Mouse (Mus musculus): Measurements from ENCODE around the gene Faah. TPM values are rescaled to one million over a fixed set of nuclear protein-coding genes. Genes with fewer than 3 reads are reported as not detected.

Gene Faah
- total and polyA plus RNA-seq, 2 experiments from 2014 or later: 25.2 to 48.1 TPM

DNA sequence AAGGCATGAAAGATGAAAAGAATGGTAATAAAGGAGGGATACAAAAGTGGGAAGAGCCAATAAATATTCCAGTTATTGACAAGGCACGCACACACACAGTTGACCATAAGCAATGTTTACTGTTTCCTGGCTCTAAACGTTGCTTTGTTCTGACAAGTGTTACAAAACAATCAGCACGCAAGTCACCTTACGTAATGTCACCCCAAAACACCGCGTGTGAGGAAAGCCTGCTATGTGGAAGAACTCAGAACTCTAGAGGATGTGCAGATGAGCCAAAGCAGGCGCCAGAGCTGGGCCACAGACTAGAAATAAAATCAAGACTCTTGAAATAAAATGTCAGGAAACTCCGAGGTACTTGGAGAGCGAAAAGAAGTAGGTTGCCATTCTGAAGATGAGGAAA is 15.2 kb upstream of the Faah start:
- H3K9me3 ChIP-seq (ENCODE audit: low read length): no peaks in the 10 kb centered on the region
- TF ChIP-seq CTCF (IDR thresholded peaks at IDR 0.05; ENCODE audit: low read depth): no peak
- H3K27me3 ChIP-seq (ENCODE audit: insufficient read depth, low read length): no peaks in the 10 kb centered on the region
- no peak overlapping the region for H3K9ac ChIP-seq (replicated peaks; ENCODE audit: low read length)
- no peak overlapping the region for H3K4me3 ChIP-seq (ENCODE audit: low read length)
- no peaks in the 10 kb centered on the region for H3K4me1 ChIP-seq (ENCODE audit: insufficient read depth, low read length)
- no peak overlapping the region for H3K27ac ChIP-seq
- H3K36me3 ChIP-seq (ENCODE audit: insufficient read depth, low read length): peaks cover 14% of the 10 kb centered on the region; the same call in 1 of the 2 replicates
- DNase-seq (ENCODE audit: low spot score): no peak
- no peak overlapping the region for H3K4me2 ChIP-seq (ENCODE audit: low read depth, low read length)
- ATAC-seq: no peak
- WGBS: 88% methylated on average over 9 of the region's 9 CpGs

- DNase-seq (ENCODE audit: low spot score): peak; percentile 83
- H3K36me3 ChIP-seq (ENCODE audit: insufficient read depth, low read length): no peaks in the 10 kb centered on the region
- no peaks in the 10 kb centered on the region for H3K4me1 ChIP-seq (ENCODE audit: insufficient read depth, low read length)
- 0 out of 2 replicates have a peak, but pooled peaks cover 4% of the 10 kb centered on the region for H3K27me3 ChIP-seq (ENCODE audit: insufficient read depth, low read length)
- peak overlapping the region; percentile 91 for H3K4me2 ChIP-seq (ENCODE audit: low read depth, low read length)
- peak; percentile 17; the same call in 1 of the 2 replicates for TF ChIP-seq CTCF (IDR thresholded peaks at IDR 0.05; ENCODE audit: low read depth)
- peak overlapping the region; percentile 75 for H3K4me3 ChIP-seq (ENCODE audit: low read length)
- peak; percentile 88 for ATAC-seq
- 2% methylated on average over 53 of the region's 60 CpGs for WGBS
- H3K9me3 ChIP-seq (ENCODE audit: low read length): no peaks in the 10 kb centered on the region
- H3K27ac ChIP-seq: peak overlapping the region; percentile 60
- H3K9ac ChIP-seq (replicated peaks; ENCODE audit: low read length): peak overlapping the region; percentile 69
Observed at GRCm38 (mm10) chr4:116017300-116017901, 325 bp downstream of the Faah start.

DNA sequence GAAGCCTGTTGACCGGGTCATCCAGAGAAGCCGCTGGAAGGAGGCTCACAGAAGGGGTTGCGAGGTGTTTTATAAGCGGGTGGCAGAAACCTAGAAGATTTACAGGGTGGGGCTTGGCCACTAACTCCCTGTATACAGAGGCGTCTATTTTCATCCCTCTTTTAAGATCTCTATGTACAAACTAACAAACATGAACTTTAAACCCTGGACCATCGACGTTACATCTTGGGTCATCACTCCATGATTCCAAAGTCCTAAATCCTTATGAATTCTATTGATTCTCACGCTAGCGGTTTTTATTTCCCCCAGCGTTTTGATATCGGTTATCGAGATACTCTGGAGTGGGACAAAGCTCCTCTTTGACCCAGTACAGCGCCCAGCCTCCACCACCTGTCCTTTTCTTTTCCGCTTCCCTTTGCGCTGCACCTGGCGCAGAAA is 845 bp downstream of the Faah start:
- no peaks in the 10 kb centered on the region for H3K36me3 ChIP-seq (ENCODE audit: insufficient read depth, low read length)
- DNase-seq (ENCODE audit: low spot score): no peak
- H3K4me3 ChIP-seq (ENCODE audit: low read length): peak overlapping the region; percentile 75
- H3K27ac ChIP-seq: peak overlapping the region; percentile 60; the same call in 1 of the 2 replicates
- 0 out of 2 replicates have a peak, but pooled peaks cover 4% of the 10 kb centered on the region for H3K27me3 ChIP-seq (ENCODE audit: insufficient read depth, low read length)
- peak overlapping the region; percentile 91 for H3K4me2 ChIP-seq (ENCODE audit: low read depth, low read length)
- H3K4me1 ChIP-seq (ENCODE audit: insufficient read depth, low read length): no peaks in the 10 kb centered on the region
- TF ChIP-seq CTCF (IDR thresholded peaks at IDR 0.05; ENCODE audit: low read depth): no peak
- 9% methylated on average over 16 of the region's 16 CpGs for WGBS
- H3K9me3 ChIP-seq (ENCODE audit: low read length): no peaks in the 10 kb centered on the region
- peak overlapping the region; percentile 69 for H3K9ac ChIP-seq (replicated peaks; ENCODE audit: low read length)
- 0 out of 2 replicates have a peak, but pooled peaks have one; percentile 9 for ATAC-seq

DNA sequence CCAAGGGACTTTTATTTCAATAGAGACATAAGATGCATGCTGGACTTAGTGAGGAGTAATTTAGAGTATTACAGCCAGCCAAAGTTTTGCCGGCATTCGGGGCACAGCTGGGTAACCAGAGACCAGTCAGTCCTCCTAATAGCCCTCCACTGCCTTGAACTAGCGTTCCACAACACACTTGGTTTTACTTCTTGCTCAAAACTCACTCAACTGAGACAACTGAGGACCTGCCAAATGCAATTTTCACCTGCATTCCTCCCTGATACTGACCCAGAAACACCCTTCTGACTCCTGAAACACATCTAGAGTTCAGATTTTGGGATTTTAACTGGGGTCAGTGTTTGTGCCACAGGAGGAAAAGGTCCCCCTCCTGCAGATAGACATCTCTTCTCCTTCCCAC is 1.3 kb downstream of the Faah start:
- H3K27me3 ChIP-seq (ENCODE audit: insufficient read depth, low read length): 0 out of 2 replicates have a peak, but pooled peaks cover 4% of the 10 kb centered on the region
- H3K36me3 ChIP-seq (ENCODE audit: insufficient read depth, low read length): no peaks in the 10 kb centered on the region
- H3K9me3 ChIP-seq (ENCODE audit: low read length): no peaks in the 10 kb centered on the region
- H3K4me2 ChIP-seq (ENCODE audit: low read depth, low read length): peak overlapping the region; percentile 91
- H3K4me1 ChIP-seq (ENCODE audit: insufficient read depth, low read length): no peaks in the 10 kb centered on the region
- DNase-seq (ENCODE audit: low spot score): no peak
- no peak overlapping the region for H3K27ac ChIP-seq
- no peak for ATAC-seq
- WGBS: 49% methylated on average over 3 of the region's 3 CpGs
- H3K4me3 ChIP-seq (ENCODE audit: low read length): peak overlapping the region; percentile 75
- no peak for TF ChIP-seq CTCF (IDR thresholded peaks at IDR 0.05; ENCODE audit: low read depth)
- H3K9ac ChIP-seq (replicated peaks; ENCODE audit: low read length): 0 out of 2 replicates have a peak overlapping the region, but pooled peaks have one; percentile 69

DNA sequence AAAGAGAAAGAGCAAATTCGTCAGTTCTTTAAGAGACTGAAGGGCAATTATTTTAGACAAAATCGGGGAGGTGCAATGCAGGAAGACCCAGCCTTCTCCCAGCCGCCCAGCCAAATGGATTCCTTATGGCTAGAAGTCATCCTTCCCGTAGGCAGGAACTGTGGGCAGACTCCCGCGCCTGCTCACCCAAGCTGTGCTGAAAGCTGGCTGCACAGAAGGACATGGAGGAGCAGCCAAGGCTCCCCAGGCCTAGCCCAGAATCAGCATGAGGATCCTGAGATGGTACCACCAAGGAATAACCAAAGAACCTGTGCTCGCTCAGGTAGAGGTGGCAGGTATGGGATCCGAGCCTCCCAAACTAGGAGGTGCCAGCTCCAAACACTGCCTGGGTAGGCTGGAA is 1.7 kb downstream of the Faah start:
- no peak overlapping the region for H3K4me3 ChIP-seq (ENCODE audit: low read length)
- 67% methylated on average over 8 of the region's 8 CpGs for WGBS

GRCm38 (mm10) chr4:116015502-116015901 is 2.2 kb downstream of the Faah start:
- no peak overlapping the region for H3K27ac ChIP-seq
- TF ChIP-seq CTCF (IDR thresholded peaks at IDR 0.05; ENCODE audit: low read depth): no peak
- no peak overlapping the region for H3K9ac ChIP-seq (replicated peaks; ENCODE audit: low read length)
- H3K36me3 ChIP-seq (ENCODE audit: insufficient read depth, low read length): no peaks in the 10 kb centered on the region
- no peak overlapping the region for H3K4me3 ChIP-seq (ENCODE audit: low read length)
- H3K4me1 ChIP-seq (ENCODE audit: insufficient read depth, low read length): no peaks in the 10 kb centered on the region
- no peak overlapping the region for H3K4me2 ChIP-seq (ENCODE audit: low read depth, low read length)
- H3K27me3 ChIP-seq (ENCODE audit: insufficient read depth, low read length): 0 out of 2 replicates have a peak, but pooled peaks cover 4% of the 10 kb centered on the region
- DNase-seq (ENCODE audit: low spot score) (no peak), ATAC-seq (no peak)
- H3K9me3 ChIP-seq (ENCODE audit: low read length): no peaks in the 10 kb centered on the region
- 79% methylated on average over 5 of the region's 5 CpGs for WGBS

More for the DNA sequence above, 1.7 kb downstream of the Faah start:
- no peaks in the 10 kb centered on the region for H3K36me3 ChIP-seq (ENCODE audit: insufficient read depth, low read length)
- no peak overlapping the region for H3K27ac ChIP-seq
- H3K4me2 ChIP-seq (ENCODE audit: low read depth, low read length): peak overlapping the region; percentile 91
- H3K27me3 ChIP-seq (ENCODE audit: insufficient read depth, low read length): 0 out of 2 replicates have a peak, but pooled peaks cover 4% of the 10 kb centered on the region
- DNase-seq (ENCODE audit: low spot score): no peak
- H3K4me1 ChIP-seq (ENCODE audit: insufficient read depth, low read length): no peaks in the 10 kb centered on the region
- no peak for TF ChIP-seq CTCF (IDR thresholded peaks at IDR 0.05; ENCODE audit: low read depth)
- H3K9me3 ChIP-seq (ENCODE audit: low read length): no peaks in the 10 kb centered on the region
- H3K9ac ChIP-seq (replicated peaks; ENCODE audit: low read length): no peak overlapping the region
- ATAC-seq: no peak

GRCm38 (mm10) chr4:116010186-116010585 is 7.5 kb downstream of the Faah start:
- Histone ChIP-seq H3K9ac (replicated peaks; ENCODE audit: low read length) (no peak overlapping the region), H3K9me3 (ENCODE audit: low read length) (no peaks in the 10 kb centered on the region), H3K4me3 (ENCODE audit: low read length) (no peak overlapping the region), H3K4me1 (ENCODE audit: insufficient read depth, low read length) (no peaks in the 10 kb centered on the region), H3K27me3 (ENCODE audit: insufficient read depth, low read length) (no peaks in the 10 kb centered on the region), H3K36me3 (ENCODE audit: insufficient read depth, low read length) (no peaks in the 10 kb centered on the region), H3K27ac (no peak overlapping the region), H3K4me2 (ENCODE audit: low read depth, low read length) (no peak overlapping the region)
- ATAC-seq (no peak), DNase-seq (ENCODE audit: low spot score) (no peak)
- WGBS: 76% methylated on average over 8 of the region's 8 CpGs
- no peak for TF ChIP-seq CTCF (IDR thresholded peaks at IDR 0.05; ENCODE audit: low read depth)

All from hindbrain, postnatal 0 days (tissue).